Mouse (Mus musculus) adrenal gland, adult (tissue): Measurements from ENCODE around the gene Ctf2.
"Not testable (repeated sequence)": the region's sequence is repeated elsewhere in the genome, so short reads cannot be mapped to it uniquely, and the experiment has no call there.

Experiments used
- DNase-seq, 2 experiments: peaks; one replicate each; pipeline ENCODE4 v3.0.0; 2022 to 2023; ENCODE audit warnings: low spot score in 1 of 2; ENCODE audit not compliant: inconsistent age in 2 of 2

Ctf2 gene

DNA sequence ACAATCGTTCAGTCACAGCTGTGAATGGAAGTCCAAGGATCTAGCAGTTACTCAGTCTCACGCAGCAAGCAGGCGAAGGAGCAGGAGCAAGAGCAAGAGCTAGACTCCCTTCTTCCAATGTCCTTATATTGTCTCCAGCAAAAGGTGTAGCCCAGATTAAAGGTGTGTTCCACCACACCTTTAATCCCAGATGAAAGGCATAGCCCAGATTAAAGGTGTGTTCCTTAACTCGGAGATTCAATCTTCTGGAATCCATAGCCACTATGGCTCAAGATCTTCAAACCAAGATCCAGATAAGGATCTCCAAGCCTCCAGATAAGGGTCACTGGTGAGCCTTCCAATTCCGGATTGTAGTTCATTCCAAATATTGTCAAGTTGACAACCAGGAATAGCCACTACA lies at the start of gene Ctf2:
Ctf2 (minus strand) TSS at position 101 of the 400 bp plus-strand sequence.
- not testable (repeated sequence) for DNase-seq

DNA sequence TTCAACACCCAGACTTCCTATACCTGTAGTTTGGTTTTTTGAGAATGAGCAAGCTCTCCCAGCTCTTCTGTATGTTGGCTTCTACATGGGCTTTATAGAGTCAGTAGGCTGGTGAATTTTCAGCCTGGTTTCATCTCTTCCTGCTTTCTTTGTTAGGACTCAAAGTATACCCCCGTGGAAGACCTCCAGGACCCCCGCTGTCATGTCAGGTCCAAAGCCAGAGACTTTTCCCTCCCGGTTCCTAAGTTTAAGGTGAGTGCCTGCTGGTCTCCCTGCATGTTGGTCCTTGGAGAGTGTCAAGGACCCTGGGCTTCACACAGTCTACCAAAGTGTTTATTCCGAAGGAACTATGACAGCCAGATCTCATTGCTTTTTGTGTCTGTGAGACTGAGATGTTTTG lies 46.4 kb upstream of the Ctf2 start:
- no peak for DNase-seq

- peak; percentile 75 to 91 for DNase-seq
Measured at GRCm38 (mm10) chr7:127777474-127778266, 45.7 kb upstream of the Ctf2 start.

DNA sequence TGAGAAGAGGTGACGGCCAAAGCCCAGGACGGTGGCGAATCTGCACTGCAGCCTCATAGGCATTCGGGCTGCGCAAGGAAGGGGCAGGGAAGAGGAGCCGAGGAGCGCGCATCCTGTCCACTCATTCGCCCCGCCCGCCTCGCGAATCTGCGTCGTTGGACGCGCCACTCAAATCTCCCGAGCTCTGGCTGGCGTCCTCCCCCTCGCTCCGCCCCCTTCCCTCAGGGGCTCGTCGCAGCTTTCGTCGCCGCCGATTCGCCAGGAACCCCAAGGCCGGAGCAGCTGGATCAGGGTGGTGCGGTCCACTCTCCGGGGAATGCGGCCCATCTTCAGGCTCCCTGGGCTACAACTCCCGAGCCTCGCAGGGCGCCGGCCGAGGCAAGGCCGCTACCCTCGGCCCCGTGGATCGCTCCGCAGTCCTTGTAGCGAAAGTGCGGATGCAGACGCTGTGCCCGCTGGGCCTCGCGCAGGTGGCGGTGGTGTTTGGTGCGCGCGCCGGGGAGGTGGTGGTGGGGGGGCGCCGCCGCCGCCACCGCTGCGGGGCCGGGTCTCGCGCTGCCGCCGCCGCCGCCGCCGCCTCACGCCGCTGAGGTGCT lies 45.0 kb upstream of the Ctf2 start:
- peak; percentile 97 to 99 for DNase-seq

DNA sequence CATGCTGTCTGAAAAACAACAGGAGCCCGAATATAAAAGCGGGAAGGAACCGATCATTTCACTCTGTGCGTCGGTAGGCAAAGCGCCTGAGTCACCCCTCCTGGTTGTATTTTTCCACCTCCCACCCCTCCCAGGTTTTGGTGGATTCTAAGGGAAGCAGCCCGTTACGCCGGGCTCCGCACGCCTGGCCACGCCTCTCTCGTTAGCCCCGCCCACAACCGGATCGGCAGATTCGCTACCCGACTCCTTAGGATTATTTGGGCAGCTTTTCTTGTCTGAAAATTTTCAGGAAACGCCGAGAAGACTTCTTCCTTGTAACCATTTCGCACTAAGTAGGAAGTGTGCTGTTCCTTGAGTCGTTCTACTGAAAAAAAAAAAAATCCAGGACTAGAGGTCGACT lies 44.5 kb upstream of the Ctf2 start, which contains the start of gene Setd1a:
Setd1a (plus strand) TSS at position 245 of the 400 bp plus-strand sequence.
- peak; percentile 93 to 97 for DNase-seq

- not testable (repeated sequence) for DNase-seq
Measured at GRCm38 (mm10) chr7:127775837-127776236, 43.9 kb upstream of the Ctf2 start.

GRCm38 (mm10) chr7:127773664-127774384 lies 41.9 kb upstream of the Ctf2 start:
- peak; percentile 78 to 91 for DNase-seq

GRCm38 (mm10) chr7:127772557-127772956 lies 40.6 kb upstream of the Ctf2 start:
- DNase-seq, result no peak

DNA sequence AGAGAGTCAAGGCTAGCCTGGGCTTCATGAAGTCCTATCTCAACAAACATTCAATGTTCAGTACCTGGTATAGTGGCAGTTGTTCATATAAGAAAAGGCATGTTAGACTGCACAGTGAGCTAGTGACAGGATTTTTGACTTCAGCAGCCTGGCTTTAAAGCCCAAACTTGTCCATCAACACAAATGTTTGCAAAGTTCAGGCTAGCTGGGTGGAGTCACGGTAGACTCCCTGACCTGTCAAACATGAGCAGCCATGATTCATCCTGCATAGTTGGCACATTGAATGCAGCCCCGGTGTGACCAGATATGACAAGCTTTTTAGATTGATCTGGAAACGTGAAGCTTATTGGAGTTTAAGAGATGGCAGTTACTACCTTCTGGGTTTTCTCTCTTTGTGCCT lies 40.1 kb upstream of the Ctf2 start:
- peak in 1 of 2 experiments; percentile 68 for DNase-seq

DNA sequence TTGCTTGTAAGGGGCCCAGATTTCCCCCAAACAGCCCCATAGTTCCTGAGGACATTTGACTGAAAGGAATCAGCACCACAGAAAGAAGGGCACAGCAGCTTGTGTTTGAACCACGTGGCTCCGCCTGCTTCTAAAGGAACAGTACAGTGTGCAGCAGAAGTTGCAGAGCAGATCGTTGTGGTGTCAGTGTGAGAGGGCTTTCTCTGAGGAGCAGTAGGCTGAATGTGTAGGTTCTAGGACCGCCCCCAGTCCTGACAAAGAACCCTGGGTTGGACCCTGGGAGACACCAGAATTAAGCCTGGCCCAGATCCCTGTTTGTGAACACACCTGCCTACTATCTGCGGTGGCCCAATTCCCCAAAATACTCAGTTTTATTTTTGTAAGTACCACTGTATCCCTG lies 39.3 kb upstream of the Ctf2 start:
- no peak for DNase-seq

GRCm38 (mm10) chr7:127770039-127770905 lies 38.3 kb upstream of the Ctf2 start:
- peak; percentile 29 to 68 for DNase-seq

DNA sequence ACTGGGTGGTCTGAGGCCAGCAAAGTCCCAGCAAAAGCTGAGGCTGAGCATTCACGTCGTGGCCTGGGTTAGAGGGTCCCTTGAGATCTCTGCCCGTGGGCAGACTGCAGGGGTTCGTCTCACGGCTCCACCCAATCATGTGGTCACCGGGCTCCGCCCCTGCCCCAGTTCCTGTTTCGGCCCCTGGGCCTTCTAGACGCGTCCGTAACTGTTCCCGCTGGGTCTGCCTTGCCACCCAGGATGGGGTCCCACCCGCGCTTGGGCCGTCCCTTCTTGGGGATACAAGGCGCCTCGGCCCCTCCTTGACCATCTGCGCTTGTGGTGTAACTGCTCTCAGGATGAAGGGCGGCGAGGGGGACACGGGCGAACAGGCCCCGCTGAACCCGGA lies 37.7 kb upstream of the Ctf2 start, which contains the start of gene Orai3:
Orai3 (plus strand) TSS at position 165 of the 388 bp plus-strand sequence.
- peak; percentile 92 to 97 for DNase-seq

GRCm38 (mm10) chr7:127768997-127769593 lies 37.1 kb upstream of the Ctf2 start:
- DNase-seq, result peak; percentile 96 to 99

- peak in 1 of 2 experiments; percentile 76 for DNase-seq
Measured at GRCm38 (mm10) chr7:127768346-127768996, 36.5 kb upstream of the Ctf2 start.

DNA sequence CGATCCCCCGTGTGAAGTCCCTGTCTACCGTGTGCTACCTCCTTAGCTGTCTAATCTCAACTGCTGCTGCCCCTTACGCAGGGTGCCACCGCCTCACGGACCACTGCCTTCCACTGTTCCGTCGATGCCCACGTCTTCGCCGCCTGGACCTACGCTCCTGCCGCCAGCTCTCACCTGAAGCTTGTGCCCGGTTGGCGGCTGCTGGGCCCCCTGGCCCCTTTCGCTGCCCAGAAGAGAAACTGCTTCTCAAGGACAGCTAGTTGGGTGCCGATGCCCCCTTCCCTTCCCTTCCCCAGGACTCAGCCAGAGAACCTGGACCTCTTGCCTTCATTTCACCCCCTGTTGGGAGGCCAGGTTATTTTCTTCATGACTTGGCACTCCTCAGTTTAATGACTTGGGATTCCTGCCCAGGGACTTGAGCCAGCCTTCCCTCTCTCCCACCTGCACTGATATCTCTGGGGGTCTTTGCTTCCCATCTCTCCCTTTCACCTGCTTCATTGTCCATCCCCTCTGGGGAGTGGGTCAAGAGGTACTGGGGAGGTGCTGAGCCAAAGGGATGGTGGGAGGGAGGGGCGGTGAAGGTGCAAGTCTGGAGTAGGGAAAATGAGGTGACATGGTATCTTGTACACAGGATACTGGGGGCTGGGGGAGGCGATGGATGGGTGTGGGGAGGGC lies 35.8 kb upstream of the Ctf2 start:
- DNase-seq, result peak in 1 of 2 experiments; percentile 39

DNA sequence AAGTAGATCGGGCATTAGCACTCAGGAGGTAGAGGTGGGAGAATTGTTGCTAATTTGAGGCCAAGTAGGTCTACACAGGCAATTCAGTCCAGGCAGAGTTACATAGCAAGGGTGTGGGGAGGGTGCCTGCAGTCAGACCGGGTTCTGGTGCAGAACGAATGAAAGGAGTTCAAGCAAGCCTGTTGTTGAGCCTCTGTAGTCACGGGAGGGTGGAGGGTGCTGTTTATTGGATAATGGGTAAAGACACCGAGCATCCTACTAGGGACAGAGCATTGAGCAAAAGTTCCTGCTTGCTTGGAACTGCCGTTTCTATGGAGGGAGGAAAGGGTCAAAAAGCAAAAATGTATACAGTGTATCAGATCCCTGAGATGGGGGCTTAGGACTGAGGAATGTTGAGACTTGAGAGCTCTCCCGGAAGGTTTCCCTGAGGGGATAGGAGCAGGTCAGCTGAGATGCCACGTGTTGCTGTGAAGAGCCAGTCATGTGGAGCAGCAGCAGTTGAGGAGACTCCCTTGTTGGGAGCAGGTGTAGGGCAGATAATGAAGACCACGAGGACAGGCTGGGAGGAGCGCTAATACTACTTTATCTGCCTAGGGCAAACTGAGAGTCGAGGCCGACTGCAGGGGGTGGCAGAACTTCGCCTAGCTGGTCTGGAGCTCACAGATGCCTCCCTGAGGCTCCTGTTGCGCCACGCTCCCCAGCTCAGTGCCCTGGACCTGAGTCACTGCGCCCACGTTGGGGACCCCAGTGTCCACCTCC lies 35.1 kb upstream of the Ctf2 start:
- peak in 1 of 2 experiments; percentile 29 for DNase-seq

GRCm38 (mm10) chr7:127765756-127766155 lies 33.8 kb upstream of the Ctf2 start:
- peak in 1 of 2 experiments; percentile 51 for DNase-seq

DNA sequence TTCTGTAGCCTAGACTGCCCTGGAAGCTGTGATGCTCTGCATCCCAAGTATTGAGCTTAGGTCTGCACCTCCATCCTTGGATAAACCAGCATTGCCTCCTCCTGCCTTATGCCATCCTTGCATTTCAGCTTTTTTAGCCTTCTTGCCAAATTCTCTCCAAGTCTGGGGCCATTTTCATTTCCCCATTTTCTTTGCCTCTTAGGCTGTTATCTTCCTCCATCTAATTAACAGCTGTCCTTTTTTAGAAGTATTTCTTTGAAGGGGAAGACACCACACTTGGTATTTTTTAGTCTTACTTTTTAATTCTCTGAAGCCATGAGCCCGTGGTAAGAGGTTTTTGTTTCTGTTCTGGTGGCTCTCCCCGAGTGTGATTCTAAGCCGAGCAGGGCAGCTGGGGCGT lies 31.7 kb upstream of the Ctf2 start:
- no peak for DNase-seq
